Mouse (Mus musculus): Measurements from ENCODE around the gene Cmss1. TPM values are rescaled to one million over a fixed set of nuclear protein-coding genes. Genes with fewer than 3 reads are reported as not detected.

Gene Cmss1
- total RNA-seq, 2 experiments from 2014 or later, result 17.1 to 19.3 TPM

- no peak for DNase-seq
Measured at GRCm38 (mm10) chr16:57473415-57474085, 133.1 kb downstream of the Cmss1 start.

- no peak for DNase-seq
Measured at GRCm38 (mm10) chr16:57471071-57471470, 135.6 kb downstream of the Cmss1 start.

DNA sequence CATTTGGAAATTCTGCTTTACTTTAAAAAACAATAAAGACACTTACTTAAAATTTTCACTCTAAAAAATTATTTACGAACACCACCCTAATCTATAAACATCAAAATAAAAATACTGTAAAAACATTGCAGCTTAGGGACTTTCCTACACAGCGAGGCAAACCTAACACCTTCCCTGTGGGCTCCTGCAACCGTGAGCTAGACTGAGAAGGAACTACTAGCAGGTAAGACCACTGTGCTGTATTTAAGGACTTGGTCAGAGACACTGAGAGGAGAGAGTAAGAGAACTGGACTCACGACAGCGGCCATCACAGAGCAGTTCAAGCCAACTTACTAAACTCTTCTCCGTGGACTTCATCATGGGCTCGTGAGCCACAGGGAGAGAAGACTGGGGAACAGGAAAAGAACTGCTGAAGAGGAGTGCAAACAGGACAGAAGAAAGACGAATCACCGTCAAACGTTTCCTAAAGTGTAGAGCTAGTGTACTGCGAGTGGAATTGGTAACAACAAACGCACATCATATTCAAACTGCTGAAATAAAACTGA is 136.3 kb downstream of the Cmss1 start:
- DNase-seq, result no peak

GRCm38 (mm10) chr16:57469869-57470268 is 136.8 kb downstream of the Cmss1 start:
- DNase-seq, result no peak

GRCm38 (mm10) chr16:57469301-57469700 is 137.4 kb downstream of the Cmss1 start:
- DNase-seq, result no peak

DNA sequence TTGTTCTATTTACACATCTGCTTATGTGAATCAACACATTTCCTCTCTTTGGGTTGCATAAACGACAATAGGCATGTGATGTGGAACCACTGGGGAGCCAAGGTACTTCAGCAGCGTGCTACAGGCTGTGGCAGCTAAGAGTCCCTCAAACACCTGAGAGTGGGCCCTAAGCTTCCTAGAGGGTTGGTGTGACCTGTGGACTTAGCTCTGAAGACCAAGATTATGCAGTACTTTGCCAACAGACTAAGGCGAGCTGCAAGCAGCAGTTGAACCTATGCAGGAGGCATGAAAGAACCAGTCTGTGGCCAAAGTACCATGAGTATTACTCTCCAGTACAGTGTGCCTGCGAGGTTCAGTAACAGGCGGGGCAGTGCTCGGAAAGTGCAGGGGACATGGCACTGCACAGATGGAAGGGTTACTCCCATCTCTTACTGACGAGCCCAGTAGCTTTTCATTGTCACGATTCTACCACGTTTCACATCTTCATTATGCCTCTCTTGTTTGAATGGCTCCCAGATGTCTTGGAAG is 141.2 kb downstream of the Cmss1 start:
- no peak for DNase-seq

GRCm38 (mm10) chr16:57456003-57456402 is 150.7 kb downstream of the Cmss1 start:
- no peak for DNase-seq

DNA sequence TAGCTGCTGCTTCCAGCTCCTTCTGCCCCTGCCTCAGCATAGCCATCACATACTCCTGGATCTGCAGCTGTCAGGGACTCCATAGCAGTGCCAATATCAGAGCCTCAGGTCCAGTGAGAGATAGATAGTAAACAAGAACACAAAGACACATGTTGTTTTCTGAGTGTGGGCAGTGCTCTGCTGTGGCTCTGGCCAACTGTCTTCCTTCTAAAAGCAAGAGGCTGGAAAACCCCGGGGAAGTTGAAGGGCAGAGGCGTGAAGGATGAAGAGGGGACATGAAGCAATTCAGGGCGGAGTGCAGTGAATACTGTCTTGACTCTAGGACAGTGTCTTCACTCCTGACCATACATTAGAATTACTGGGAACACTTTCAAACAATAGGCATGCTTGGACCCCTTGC is 151.1 kb downstream of the Cmss1 start:
- no peak for DNase-seq

- DNase-seq, result no peak
Measured at GRCm38 (mm10) chr16:57454106-57454763, 152.4 kb downstream of the Cmss1 start.

GRCm38 (mm10) chr16:57453009-57453408 is 153.7 kb downstream of the Cmss1 start:
- peak; percentile 20 to 35 for DNase-seq

DNA sequence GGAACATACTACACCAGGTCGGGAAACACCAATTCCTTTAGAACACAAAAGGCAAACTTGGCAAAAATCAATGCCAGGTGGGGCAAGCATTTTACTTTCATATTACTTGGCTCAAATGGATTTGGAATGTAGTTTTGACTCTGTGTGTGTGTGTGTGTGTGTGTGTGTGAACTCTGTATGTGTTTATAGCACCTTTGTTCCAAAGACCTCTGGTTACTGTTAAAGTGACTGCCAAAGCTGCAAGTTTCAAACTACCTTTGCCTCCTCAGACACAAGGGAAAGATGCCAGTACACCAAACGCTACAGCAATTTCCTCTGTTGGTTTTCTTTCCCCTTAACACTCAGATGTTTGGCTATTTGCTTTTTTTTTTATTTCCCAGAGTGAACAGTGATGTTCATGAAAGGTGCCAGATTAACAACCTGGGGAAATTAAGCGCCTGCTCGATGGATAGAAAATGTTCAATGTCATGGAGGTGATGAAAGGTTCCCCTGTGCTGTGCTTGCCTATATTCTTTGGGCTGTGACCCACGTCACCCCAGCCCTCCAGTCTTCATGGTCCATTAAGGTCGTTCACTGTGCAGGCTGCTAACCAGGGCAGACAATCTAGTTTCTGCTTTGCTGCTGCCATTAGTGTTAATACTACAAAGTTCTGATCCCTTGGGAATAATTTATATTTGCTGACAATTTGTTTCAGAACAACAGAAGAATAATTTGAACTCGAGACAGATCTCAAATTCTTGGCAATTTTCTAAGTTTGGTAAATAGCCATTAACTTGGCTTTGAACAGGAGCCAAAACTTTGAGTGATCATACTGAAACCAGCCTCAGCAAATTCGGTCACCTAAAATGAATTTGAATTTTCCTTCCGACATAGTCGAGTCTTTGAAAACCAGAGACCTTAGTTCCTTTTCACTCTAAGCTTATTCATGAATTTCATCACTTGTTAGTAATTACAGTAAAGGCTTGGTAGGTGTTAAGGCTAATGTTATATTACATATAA is 161.3 kb downstream of the Cmss1 start:
- DNase-seq, result no peak

- no peak for DNase-seq
Measured at GRCm38 (mm10) chr16:57440706-57441437, 165.8 kb downstream of the Cmss1 start.

DNA sequence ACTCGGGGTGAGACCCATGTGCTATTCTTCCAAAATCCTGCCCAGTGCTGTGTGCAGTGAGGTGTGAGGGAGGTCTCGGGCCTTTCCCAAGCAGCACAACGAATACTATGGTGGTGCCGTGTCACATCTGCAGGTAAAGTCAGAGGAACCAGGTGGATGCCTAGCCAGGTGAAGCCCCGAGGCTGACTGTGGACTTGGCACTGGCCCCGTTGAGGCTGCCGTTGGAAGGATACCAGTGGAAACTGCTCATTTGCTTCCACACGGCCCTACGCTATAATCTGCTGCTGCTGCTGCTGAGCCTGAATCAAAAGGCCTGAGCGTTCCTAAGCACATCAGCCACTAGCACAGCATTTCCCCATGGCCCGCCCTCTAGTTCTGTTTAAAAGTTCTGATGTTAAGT is 167.5 kb downstream of the Cmss1 start:
- DNase-seq, result no peak

DNA sequence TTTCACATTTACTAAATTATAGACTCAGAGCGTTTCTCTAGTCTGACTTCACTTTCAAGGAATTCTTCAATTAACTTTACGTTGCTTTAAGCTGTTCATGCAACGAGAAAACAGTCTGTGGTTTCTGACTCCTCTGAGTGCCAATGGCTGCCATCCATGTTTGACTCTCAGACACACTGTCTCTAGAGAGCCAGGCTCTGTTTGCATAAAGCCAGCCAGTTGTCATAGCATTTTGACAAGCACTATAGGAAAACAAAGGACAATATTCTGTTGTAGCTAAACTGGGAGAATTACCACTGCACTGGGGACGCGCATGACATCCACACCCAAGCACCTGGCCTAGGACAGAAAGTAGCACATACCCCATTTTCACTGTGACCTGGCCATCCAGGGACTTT is 168.4 kb downstream of the Cmss1 start:
- no peak for DNase-seq

DNA sequence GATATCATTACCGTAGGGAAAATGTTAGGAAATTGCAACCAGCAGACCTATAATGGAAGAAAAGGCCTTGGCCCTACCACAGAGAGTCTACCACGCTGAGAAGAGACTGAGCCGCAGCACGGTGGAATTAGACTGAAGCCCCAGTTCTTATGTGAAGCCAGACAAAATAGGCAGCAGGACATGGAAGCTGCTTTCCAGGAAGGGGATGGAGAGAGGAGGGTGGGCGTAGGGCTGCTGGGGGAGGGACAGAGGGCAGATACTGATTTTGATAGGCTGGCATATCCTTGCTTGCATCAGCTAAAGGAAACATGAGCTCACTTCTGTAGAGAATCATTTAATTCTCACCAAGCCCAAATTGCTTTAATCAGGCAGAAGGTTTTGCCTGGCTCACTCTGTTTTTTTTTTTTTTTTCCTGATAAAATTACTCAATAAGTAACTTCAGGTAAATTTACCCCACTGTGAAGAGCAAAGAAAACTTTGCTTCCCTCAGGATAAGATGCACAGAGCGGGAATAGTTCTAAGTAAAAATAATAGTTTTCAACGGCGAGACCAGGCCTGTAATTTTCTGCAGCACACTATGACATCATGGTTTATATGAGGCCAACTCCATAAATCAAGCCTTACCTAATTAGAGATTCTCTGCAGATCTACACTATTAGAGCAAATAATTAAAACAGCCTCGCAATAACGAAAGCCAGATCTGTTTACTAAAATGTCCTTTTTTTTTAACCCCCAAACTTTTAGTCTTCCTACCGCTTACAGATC is 169.0 kb downstream of the Cmss1 start:
- DNase-seq, result no peak

GRCm38 (mm10) chr16:57434640-57435039 is 172.0 kb downstream of the Cmss1 start:
- no peak for DNase-seq

DNA sequence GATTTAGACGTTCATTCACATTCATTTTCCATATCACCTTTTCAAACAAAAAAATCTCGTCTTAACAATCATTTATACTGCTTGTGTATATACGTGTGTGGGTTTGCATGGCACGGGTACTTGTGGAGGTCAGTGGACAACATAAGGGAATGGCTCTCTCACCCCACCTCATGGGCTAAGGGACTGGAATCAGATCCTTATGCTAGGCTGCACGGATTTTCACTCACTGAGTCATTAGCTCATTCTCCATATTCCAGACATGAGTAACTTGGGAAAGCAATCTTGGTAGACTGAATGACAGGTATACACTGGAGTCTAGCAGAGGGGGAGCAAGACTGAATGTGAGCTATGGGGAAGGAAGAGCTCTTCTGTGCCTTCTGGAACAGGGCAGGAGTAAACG is 173.0 kb downstream of the Cmss1 start:
- DNase-seq, result no peak

DNA sequence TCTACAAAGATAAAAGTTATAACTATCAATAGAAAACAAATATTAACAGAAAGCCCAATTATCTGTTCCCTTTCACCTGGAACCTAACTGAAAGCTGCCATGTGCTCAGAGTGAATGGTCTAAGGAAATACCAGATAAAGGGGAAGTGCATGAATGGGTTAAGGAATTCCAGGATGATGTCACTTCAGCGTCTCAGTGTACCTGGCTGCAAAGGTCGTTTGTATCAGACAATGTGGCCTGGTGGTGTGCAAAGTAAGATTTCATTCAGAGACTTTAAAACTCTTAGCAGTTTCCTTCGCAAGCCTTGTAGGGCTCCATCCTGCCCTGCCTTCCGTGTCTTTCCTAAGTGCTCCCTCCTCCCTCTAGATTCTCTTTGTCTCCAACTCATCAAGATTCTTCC is 173.5 kb downstream of the Cmss1 start:
- no peak for DNase-seq

- DNase-seq, result no peak
Measured at GRCm38 (mm10) chr16:57431294-57431693, 175.4 kb downstream of the Cmss1 start.

GRCm38 (mm10) chr16:57428977-57429376 is 177.7 kb downstream of the Cmss1 start:
- DNase-seq, result no peak
